Mouse (Mus musculus) intestine, embryonic 14.5 days (tissue): ENCODE results near the gene Dip2c. TPM values are rescaled to one million over a fixed set of nuclear protein-coding genes. Genes with fewer than 3 reads are reported as not detected.

Source experiments
- ATAC-seq: fragments of 200-750 bp; cut with Nextera tagmentation; replicated peaks from 2 replicates; pipeline ENCODE4 v1.8.0; 2017; ENCODE audit warnings: low read depth, moderate number of reproducible peaks, moderate TSS enrichment, moderate library complexity; ENCODE audit not compliant: low FRiP score, low TSS enrichment
- DNase-seq: peaks from one replicate; pipeline ENCODE4 v3.0.0-alpha.2; 2018; ENCODE audit warnings: low spot score
- H3K27ac ChIP-seq: fragments of 300-500 bp; sonication (generic); 2 replicates; pipeline ENCODE4 v1.5.1; 2014; ENCODE audit warnings: low read depth, mild to moderate bottlenecking, control low read depth
- H3K27me3 ChIP-seq: fragments of 300-500 bp; sonication (generic); replicated peaks from 2 replicates; pipeline ENCODE4 v1.6.1; 2014; ENCODE audit warnings: low read length, control low read depth; ENCODE audit not compliant: control insufficient read depth, insufficient read depth
- H3K36me3 ChIP-seq: fragments of 300-500 bp; sonication (generic); 2 replicates; pipeline ENCODE4 v1.6.1; 2014; ENCODE audit warnings: low read length, control low read depth; ENCODE audit not compliant: control insufficient read depth, insufficient read depth
- H3K4me1 ChIP-seq: fragments of 300-500 bp; sonication (generic); replicated peaks from 2 replicates; pipeline ENCODE4 v1.6.1; 2014; ENCODE audit warnings: low read length, control low read depth, mixed read lengths; ENCODE audit not compliant: control insufficient read depth, insufficient read depth
- H3K4me2 ChIP-seq: fragments of 300-500 bp; sonication (generic); 2 replicates; pipeline ENCODE4 v1.6.1; 2014; ENCODE audit warnings: low read length
- H3K4me3 ChIP-seq: fragments of 300-500 bp; sonication (generic); 2 replicates; pipeline ENCODE4 v1.5.1; 2014; ENCODE audit warnings: low read depth, low read length, control low read depth, mixed read lengths
- H3K9ac ChIP-seq: fragments of 300-500 bp; sonication (generic); 2 replicates; pipeline ENCODE4 v1.6.1; 2014; ENCODE audit warnings: mild to moderate bottlenecking, low read length
- H3K9me3 ChIP-seq: fragments of 300-500 bp; sonication (generic); 2 replicates; pipeline ENCODE4 v1.6.1; 2016; ENCODE audit warnings: low read length, control low read depth; ENCODE audit not compliant: control insufficient read depth
- WGBS: fragments of 180-500 bp; shearing (Covaris S2); extraction: QIAGEN DNeasy Blood & Tissue Kit; methylation state at CpG from one replicate; pipeline ENCODE4 v1.1.7; 2014; 5-methylcytosine and 5-hydroxymethylcytosine counted together
- polyA plus RNA-seq: library from polyadenylated mRNA; unstranded; fragments of >200 nt; fragmentation: Nextera tagmentation; extraction: Ambion mirVana; gene quantifications from 2 replicates; pipeline ENCODE4 v1.2.1, GENCODE M21; 2014

Gene Dip2c
- polyA plus RNA-seq, 1 experiment from 2014 or later = 8.6 TPM

- no peaks in the 10 kb centered on the region for H3K9me3 ChIP-seq
- no peak overlapping the region for H3K4me2 ChIP-seq
- H3K36me3 ChIP-seq = no peaks in the 10 kb centered on the region
- no peak for DNase-seq
- no peaks in the 10 kb centered on the region for H3K27me3 ChIP-seq
- no peak for ATAC-seq
- H3K4me3 ChIP-seq = no peak overlapping the region
- H3K27ac ChIP-seq = no peak overlapping the region
- no peak overlapping the region for H3K9ac ChIP-seq
- H3K4me1 ChIP-seq = no peaks in the 10 kb centered on the region
Measured at GRCm38 (mm10) chr13:9419213-9419612, 142.9 kb downstream of the Dip2c start.

GRCm38 (mm10) chr13:9421949-9422348, 145.6 kb downstream of the Dip2c start:
- Histone ChIP-seq H3K27ac (no peak overlapping the region), H3K4me2 (no peak overlapping the region), H3K9ac (no peak overlapping the region), H3K4me3 (no peak overlapping the region), H3K36me3 (no peaks in the 10 kb centered on the region), H3K27me3 (no peaks in the 10 kb centered on the region), H3K4me1 (0 out of 2 replicates have a peak, but pooled peaks cover 4% of the 10 kb centered on the region), H3K9me3 (no peaks in the 10 kb centered on the region)
- WGBS = 94% methylated on average over 4 of the region's 4 CpGs
- no peak for ATAC-seq
- DNase-seq = no peak

DNA sequence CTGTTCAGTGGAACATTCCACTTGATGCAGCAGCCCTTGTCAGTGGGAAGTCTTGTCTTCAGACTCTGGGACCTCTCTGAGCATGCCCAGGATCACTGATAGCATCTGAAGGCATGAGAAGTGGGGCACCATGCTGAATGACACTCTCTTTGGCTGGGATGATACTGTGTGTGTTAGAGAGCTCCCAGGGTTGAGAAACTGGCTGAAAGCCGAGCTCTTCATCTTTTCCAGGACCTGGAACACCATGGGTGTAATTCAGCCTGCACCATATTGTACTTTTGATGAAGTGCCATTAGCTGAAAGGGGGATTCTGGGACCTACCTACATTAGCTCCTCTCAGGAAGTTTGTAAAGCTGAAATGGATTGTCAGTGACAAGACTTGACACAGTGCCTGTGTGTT, 146.5 kb downstream of the Dip2c start:
- no peaks in the 10 kb centered on the region for H3K27me3 ChIP-seq
- 65% methylated on average over 1 of the region's 1 CpGs for WGBS
- H3K9me3 ChIP-seq = no peaks in the 10 kb centered on the region
- ATAC-seq (no peak), DNase-seq (no peak)
- H3K4me1 ChIP-seq = peaks cover 4% of the 10 kb centered on the region; the same call in 1 of the 2 replicates
- no peaks in the 10 kb centered on the region for H3K36me3 ChIP-seq
- no peak overlapping the region for H3K4me2 ChIP-seq
- no peak overlapping the region for H3K9ac ChIP-seq
- H3K27ac ChIP-seq = no peak overlapping the region
- H3K4me3 ChIP-seq = no peak overlapping the region

GRCm38 (mm10) chr13:9424434-9424833, 148.1 kb downstream of the Dip2c start:
- Histone ChIP-seq H3K4me1 (peaks cover 4% of the 10 kb centered on the region; the same call in 1 of the 2 replicates), H3K4me2 (no peak overlapping the region), H3K9ac (no peak overlapping the region), H3K9me3 (no peaks in the 10 kb centered on the region), H3K27me3 (no peaks in the 10 kb centered on the region), H3K4me3 (no peak overlapping the region), H3K27ac (no peak overlapping the region), H3K36me3 (no peaks in the 10 kb centered on the region)
- no peak for DNase-seq
- no peak for ATAC-seq

- no peaks in the 10 kb centered on the region for H3K27me3 ChIP-seq
- H3K36me3 ChIP-seq = no peaks in the 10 kb centered on the region
- DNase-seq (no peak), ATAC-seq (no peak)
- no peak overlapping the region for H3K4me2 ChIP-seq
- no peak overlapping the region for H3K4me3 ChIP-seq
- H3K4me1 ChIP-seq = peaks cover 4% of the 10 kb centered on the region; the same call in 1 of the 2 replicates
- H3K27ac ChIP-seq = no peak overlapping the region
- no peak overlapping the region for H3K9ac ChIP-seq
- H3K9me3 ChIP-seq = no peaks in the 10 kb centered on the region
Measured at GRCm38 (mm10) chr13:9426267-9426666, 149.9 kb downstream of the Dip2c start.

DNA sequence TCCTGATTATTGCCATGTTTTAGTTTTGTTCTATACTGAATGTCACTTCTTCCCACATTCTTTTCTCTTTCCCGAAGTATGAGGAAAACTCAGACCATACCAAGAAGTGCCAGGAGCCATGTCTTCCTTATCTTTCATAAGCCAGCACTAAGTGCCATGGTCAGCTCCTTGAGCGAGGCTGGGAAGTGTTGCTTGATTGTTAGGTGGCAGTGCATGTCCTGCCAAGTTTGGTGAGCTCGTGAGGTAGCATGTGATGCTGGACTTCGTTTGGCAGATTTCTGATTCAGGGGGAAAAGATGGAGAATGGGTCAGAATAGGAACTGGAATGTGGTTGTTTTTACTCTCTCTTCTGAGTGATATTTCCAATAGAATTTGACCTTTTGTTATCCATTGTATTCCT, 150.5 kb downstream of the Dip2c start:
- ATAC-seq = no peak

DNA sequence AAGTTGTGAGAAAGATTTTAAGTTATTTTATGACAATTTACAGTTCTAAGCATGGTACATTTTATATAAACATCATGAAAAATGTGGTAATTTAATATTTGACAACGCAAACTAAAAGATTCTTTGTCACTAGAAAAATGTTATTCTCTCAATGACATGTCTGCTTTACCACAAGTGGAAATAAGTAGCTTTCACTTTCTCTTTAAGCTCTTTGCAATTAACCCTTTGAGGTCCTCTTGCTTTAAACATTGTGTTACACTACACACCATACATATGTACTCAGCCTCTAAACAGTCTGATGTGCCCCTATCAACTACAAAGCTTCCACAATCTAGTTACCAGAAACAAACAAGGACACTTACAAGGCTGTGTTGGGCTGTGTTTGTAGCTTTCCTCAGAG, 153.6 kb downstream of the Dip2c start:
- Histone ChIP-seq H3K4me1 (peaks cover 4% of the 10 kb centered on the region; the same call in 1 of the 2 replicates), H3K4me2 (no peak overlapping the region), H3K27me3 (no peaks in the 10 kb centered on the region), H3K27ac (no peak overlapping the region), H3K4me3 (no peak overlapping the region), H3K36me3 (no peaks in the 10 kb centered on the region), H3K9me3 (no peaks in the 10 kb centered on the region), H3K9ac (no peak overlapping the region)
- no peak for ATAC-seq
- no peak for DNase-seq
- WGBS = 47% methylated on average over 1 of the region's 1 CpGs

More for the DNA sequence above, 150.5 kb downstream of the Dip2c start:
- Histone ChIP-seq H3K9ac (no peak overlapping the region), H3K27ac (no peak overlapping the region), H3K4me3 (no peak overlapping the region), H3K27me3 (no peaks in the 10 kb centered on the region), H3K4me2 (no peak overlapping the region), H3K4me1 (peaks cover 4% of the 10 kb centered on the region; the same call in 1 of the 2 replicates), H3K9me3 (no peaks in the 10 kb centered on the region), H3K36me3 (no peaks in the 10 kb centered on the region)
- WGBS = 71% methylated on average over 4 of the region's 4 CpGs
- DNase-seq = no peak

DNA sequence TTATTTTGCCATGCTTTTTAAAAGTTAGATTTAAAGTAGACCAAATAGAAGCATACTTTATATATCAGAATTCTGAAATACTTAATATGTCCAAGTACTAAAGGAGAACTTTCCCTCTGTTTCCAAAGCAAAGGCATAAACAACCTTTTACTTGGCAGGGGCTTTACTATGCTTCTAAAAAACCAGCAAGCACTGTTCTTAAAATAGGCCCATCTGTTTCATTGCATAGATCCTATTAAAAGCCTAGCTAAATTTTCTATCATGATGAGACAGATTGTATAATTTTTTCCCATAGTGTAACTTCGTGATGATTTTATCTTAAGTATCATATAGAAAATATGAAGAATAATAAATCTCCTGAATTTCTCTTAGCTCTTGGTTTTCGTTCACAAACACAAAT, 154.4 kb downstream of the Dip2c start:
- Histone ChIP-seq H3K9me3 (no peaks in the 10 kb centered on the region), H3K27ac (no peak overlapping the region), H3K4me3 (no peak overlapping the region), H3K9ac (no peak overlapping the region), H3K27me3 (no peaks in the 10 kb centered on the region), H3K36me3 (no peaks in the 10 kb centered on the region), H3K4me2 (no peak overlapping the region), H3K4me1 (peaks cover 4% of the 10 kb centered on the region; the same call in 1 of the 2 replicates)
- DNase-seq = no peak
- 81% methylated on average over 2 of the region's 2 CpGs for whole genome bisulfite sequencing
- ATAC-seq = no peak

DNA sequence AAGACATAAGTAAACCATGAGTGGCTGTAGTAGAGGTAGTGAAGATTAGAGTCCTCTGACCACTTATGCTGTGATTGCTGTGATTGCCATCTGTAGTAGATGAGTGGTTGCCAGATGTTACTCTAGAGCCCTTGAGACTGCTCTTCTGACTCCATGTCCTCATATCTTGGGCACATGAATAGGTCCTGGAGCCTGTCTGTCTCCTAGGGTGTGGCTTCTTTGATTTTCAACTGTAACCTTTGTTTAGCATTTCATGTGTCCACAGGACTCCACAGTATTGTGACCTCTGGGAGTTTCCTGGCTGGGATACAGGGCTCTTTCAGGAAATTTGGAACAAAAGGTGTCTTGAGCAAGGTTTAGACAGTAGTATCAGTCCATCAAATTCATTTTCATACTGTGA, 155.1 kb downstream of the Dip2c start:
- ATAC-seq = no peak
- peaks cover 4% of the 10 kb centered on the region; the same call in 1 of the 2 replicates for H3K4me1 ChIP-seq
- no peak overlapping the region for H3K4me2 ChIP-seq
- H3K9me3 ChIP-seq = no peaks in the 10 kb centered on the region
- no peak overlapping the region for H3K27ac ChIP-seq
- no peak overlapping the region for H3K4me3 ChIP-seq
- no peak overlapping the region for H3K9ac ChIP-seq
- H3K27me3 ChIP-seq = no peaks in the 10 kb centered on the region
- no peaks in the 10 kb centered on the region for H3K36me3 ChIP-seq
- no peak for DNase-seq
